17 mouse cellular contexts compared by ENCODE assay signal in the genomic region with DNA sequence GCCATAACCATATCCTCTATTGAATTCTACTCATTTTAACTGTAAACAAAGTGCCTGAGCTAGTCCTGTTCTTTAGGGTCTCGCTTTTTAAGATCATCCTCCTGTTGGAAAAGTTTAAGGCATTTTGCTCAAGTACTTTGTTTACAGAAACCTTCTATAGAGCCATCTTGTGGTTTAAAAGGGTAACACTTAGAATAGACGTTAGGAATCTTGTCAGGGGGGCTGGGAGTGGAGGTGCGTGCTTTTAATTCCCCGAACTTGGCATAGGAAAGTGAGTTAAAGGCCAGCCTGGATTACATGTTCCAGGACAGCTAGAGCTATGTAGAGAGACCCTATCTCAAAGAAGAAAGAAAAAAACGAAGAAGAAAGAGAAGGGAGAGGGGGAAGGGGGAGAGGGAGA. TPM values are rescaled to one million over a fixed set of nuclear protein-coding genes. Genes with fewer than 3 reads are reported as not detected.
DNase-seq lines count a peak whose midpoint lies in the region; TF ChIP-seq lines count a peak whose summit lies in the region.
"Had no signal": no experiment of that assay in that cellular context is flagged by ENCODE, and none has a peak within 500 bp of the region (broad histone marks: within the 10 kb centered on the region; RNA-seq: fewer than 3 reads in every experiment).

No protein-coding gene starts in this region.

- TF ChIP-seq CTCF in layer of hippocampus, adult 2 months (conservative IDR thresholded peaks at IDR 0.05): peak; percentile 74
- peak in 1 of 2 experiments; percentile 55; a peak in 2 of 4 replicates for TF ChIP-seq CTCF in CH12.LX (conservative IDR thresholded peaks at IDR 0.05 in 1 of 2, IDR thresholded peaks at IDR 0.05 in 1 of 2; ENCODE audit: low read depth in 2 of 2, low read length in 2 of 2)

- no peak overlapping the region for H3K4me2 ChIP-seq in CH12.LX (ENCODE audit: insufficient read depth, low read depth, poor library complexity, severe bottlenecking)
- H3K4me2 ChIP-seq: midbrain, embryonic 11.5 days; stomach, embryonic 15.5 days had no signal

- TF ChIP-seq POLR2A in CH12.LX (IDR thresholded peaks at IDR 0.05; ENCODE audit: low read depth, low read length): no peak

- H3K9ac ChIP-seq in CH12.LX (ENCODE audit: insufficient read depth, low read depth): no peak overlapping the region
- H3K9ac ChIP-seq: stomach, embryonic 15.5 days had no signal

- H3K4me3 ChIP-seq in heart, embryonic 10.5 days: no peak overlapping the region
- H3K4me3 ChIP-seq in layer of hippocampus, adult 2 months: no peak overlapping the region
- no peak overlapping the region for H3K4me3 ChIP-seq in CH12.LX (replicated peaks in 1 of 3; ENCODE audit: low read depth in 2 of 3, low read length in 2 of 3, poor library complexity in 1 of 3)
- H3K4me3 ChIP-seq: stomach, embryonic 15.5 days had no signal

- peak; percentile 13 for TF ChIP-seq RAD21 in CH12.LX (IDR thresholded peaks at IDR 0.05; ENCODE audit: low read depth, low read length)

- no peaks in the 10 kb centered on the region for H3K4me1 ChIP-seq in heart, embryonic 10.5 days
- no peaks in the 10 kb centered on the region for H3K4me1 ChIP-seq in CH12.LX (ENCODE audit: control insufficient read depth in 1 of 2, insufficient read depth in 2 of 2)
- H3K4me1 ChIP-seq: stomach, embryonic 15.5 days had no signal

- peak; percentile 39 for DNase-seq in heart, adult 11 months
- no peak for DNase-seq in heart, embryonic 10.5 days (ENCODE audit: low spot score)
- DNase-seq in layer of hippocampus, adult 2 months (ENCODE audit: low spot score in 2 of 2): no peak
- DNase-seq in layer of hippocampus, postnatal 10 days (ENCODE audit: low spot score in 2 of 2): no peak
- DNase-seq in CH12.LX (ENCODE audit: extremely low read depth): no peak
- peak; percentile 46 for DNase-seq in R1 (ENCODE audit: low read depth, low spot score)
- DNase-seq in T-cell, adult 2 months (ENCODE audit: low spot score): no peak
- DNase-seq: cerebellum, adult 8-10 months; kidney, adult 18-20 months; thymus, postnatal 36 days had no signal

- dilution Hi-C loops in CH12.LX (cut with MboI; ENCODE audit: extremely low pct_ligation_motif_present, extremely low pct_unique_long_range_greater_than_20kb, low sequenced_read_pairs): no loop called here

- H3K79me2 ChIP-seq in CH12.LX (replicated peaks; ENCODE audit: control insufficient read depth, extremely low read depth, insufficient read depth, poor library complexity, severe bottlenecking): no peaks in the 10 kb centered on the region

- H3K9me3 ChIP-seq in heart, embryonic 10.5 days: no peaks in the 10 kb centered on the region
- H3K9me3 ChIP-seq in CH12.LX (replicated peaks; ENCODE audit: low read length): no peaks in the 10 kb centered on the region
- H3K9me3 ChIP-seq: stomach, embryonic 15.5 days had no signal

- in situ Hi-C loops in CH12.LX (cut with MboI; ENCODE audit: low pct_ligation_motif_present, low pct_unique_long_range_greater_than_20kb, low sequenced_read_pairs): no loop called here

- no peaks in the 10 kb centered on the region for H3K27me3 ChIP-seq in heart, embryonic 10.5 days (ENCODE audit: insufficient read depth, poor library complexity, severe bottlenecking)
- H3K27me3 ChIP-seq in CH12.LX (replicated peaks): no peaks in the 10 kb centered on the region
- H3K27me3 ChIP-seq: stomach, embryonic 15.5 days had no signal

- no peak for TF ChIP-seq EP300 in CH12.LX (IDR thresholded peaks at IDR 0.05; ENCODE audit: low read length)

- H3K27ac ChIP-seq in heart, embryonic 10.5 days: no peak overlapping the region
- no peak overlapping the region for H3K27ac ChIP-seq in layer of hippocampus, adult 2 months
- no peak overlapping the region for H3K27ac ChIP-seq in CH12.LX (ENCODE audit: insufficient read depth, low read depth)
- H3K27ac ChIP-seq: stomach, embryonic 15.5 days had no signal

- H3K36me3 ChIP-seq in heart, embryonic 10.5 days: no peaks in the 10 kb centered on the region
- no peaks in the 10 kb centered on the region for H3K36me3 ChIP-seq in CH12.LX (replicated peaks in 1 of 2; ENCODE audit: control insufficient read depth in 1 of 2, insufficient read depth in 1 of 2, low read length in 1 of 2)
- H3K36me3 ChIP-seq: stomach, embryonic 15.5 days had no signal

- 14% methylated on average over 5 of the region's 5 CpGs for WGBS in heart, embryonic 10.5 days

TF ChIP-seq in CH12.LX, 34 proteins besides CTCF, POLR2A, EP300 and RAD21:
- peak; percentile 41 for TF ChIP-seq SMC3 (IDR thresholded peaks at IDR 0.05; ENCODE audit: low read depth, low read length)
- TF ChIP-seq E2F4 (IDR thresholded peaks at IDR 0.05; ENCODE audit: insufficient replicate concordance, low read depth, low read length): no peak
TF ChIP-seq in CH12.LX: peak in this region for 1.

RNA-seq across cellular contexts. Expression of a gene that starts 2.1 kb away (rescaled TPM):
- not detected in 2 replicates for polyA plus RNA-seq in heart, embryonic 10.5 days (2016; fragmentation: Nextera tagmentation; extraction: Ambion mirVana)
- not detected for total RNA-seq in layer of hippocampus, adult 2 months (2021)
- total RNA-seq in layer of hippocampus, postnatal 10 days (2021): not detected
- total RNA-seq in CH12.LX (2012; rRNA removed) (not detected in 2 replicates), CH12.LX (2014; rRNA removed) (not detected in 2 replicates)
- polyA plus RNA-seq in CH12.LX (2012; ENCODE audit: insufficient read length, low read depth): not detected in 2 replicates
- total RNA-seq: hematopoietic stem cell, adult 5-6 weeks; layer of hippocampus, postnatal 25 days had no signal
- polyA plus RNA-seq: limb, embryonic 11.5 days; liver, embryonic 16.5 days; midbrain, embryonic 11.5 days; stomach, embryonic 15.5 days had no signal

RNA-seq across cellular contexts. Expression of a gene that starts 6.5 kb away (rescaled TPM):
- 0.37 TPM in 1 of 2 replicates, not detected in the other for polyA plus RNA-seq in heart, embryonic 10.5 days (2016; fragmentation: Nextera tagmentation; extraction: Ambion mirVana)
- total RNA-seq in layer of hippocampus, adult 2 months (2021): not detected
- not detected for total RNA-seq in layer of hippocampus, postnatal 10 days (2021)
- total RNA-seq in CH12.LX (2012; rRNA removed): not detected in 2 replicates
- total RNA-seq in CH12.LX (2014; rRNA removed): not detected in 2 replicates
- polyA plus RNA-seq in CH12.LX (2012; ENCODE audit: insufficient read length, low read depth): not detected in 2 replicates
- total RNA-seq: hematopoietic stem cell, adult 5-6 weeks; layer of hippocampus, postnatal 25 days had no signal
- polyA plus RNA-seq: gonadal fat pad, adult 2 months; limb, embryonic 11.5 days; liver, embryonic 16.5 days; midbrain, embryonic 11.5 days; stomach, embryonic 15.5 days had no signal

RNA-seq across cellular contexts. Expression of a gene that starts 12.4 kb away (rescaled TPM):
- polyA plus RNA-seq in heart, embryonic 10.5 days (2016; fragmentation: Nextera tagmentation; extraction: Ambion mirVana): not detected in 2 replicates
- total RNA-seq in layer of hippocampus, adult 2 months (2021): not detected
- not detected for total RNA-seq in layer of hippocampus, postnatal 10 days (2021)
- not detected in 2 replicates for total RNA-seq in CH12.LX (2012; rRNA removed)
- not detected in 2 replicates for total RNA-seq in CH12.LX (2014; rRNA removed)
- polyA plus RNA-seq in CH12.LX (2012; ENCODE audit: insufficient read length, low read depth): not detected in 2 replicates
- total RNA-seq: hematopoietic stem cell, adult 5-6 weeks; layer of hippocampus, postnatal 25 days had no signal
- polyA plus RNA-seq: limb, embryonic 11.5 days; liver, embryonic 16.5 days; midbrain, embryonic 11.5 days; stomach, embryonic 15.5 days had no signal

RNA-seq across cellular contexts. Expression of a gene that starts 24.7 kb away (rescaled TPM):
- polyA plus RNA-seq in heart, embryonic 10.5 days (2016; fragmentation: Nextera tagmentation; extraction: Ambion mirVana): not detected in 2 replicates
- total RNA-seq in layer of hippocampus, adult 2 months (2021): not detected
- not detected for total RNA-seq in layer of hippocampus, postnatal 10 days (2021)
- total RNA-seq in CH12.LX (2012; rRNA removed) (not detected in 2 replicates), CH12.LX (2014; rRNA removed) (not detected in 2 replicates)
- polyA plus RNA-seq in CH12.LX (2012; ENCODE audit: insufficient read length, low read depth): not detected in 2 replicates
- total RNA-seq: hematopoietic stem cell, adult 5-6 weeks; layer of hippocampus, postnatal 25 days had no signal
- polyA plus RNA-seq: limb, embryonic 11.5 days; liver, embryonic 16.5 days; stomach, embryonic 15.5 days had no signal

RNA-seq across cellular contexts. Expression of a gene that starts 27.6 kb away (rescaled TPM):
- polyA plus RNA-seq in heart, embryonic 10.5 days (2016; fragmentation: Nextera tagmentation; extraction: Ambion mirVana): not detected in 2 replicates
- total RNA-seq in layer of hippocampus, adult 2 months (2021): under 1 TPM in 1 of 2 experiments, not detected in 1; 0.87 TPM
- total RNA-seq in layer of hippocampus, postnatal 10 days (2021): 1 to 10 TPM in 1 of 2 experiments, under 1 TPM in 1; 0.78 to 1.7 TPM
- total RNA-seq in CH12.LX (2012; rRNA removed) (not detected in 2 replicates), CH12.LX (2014; rRNA removed) (not detected in 2 replicates)
- polyA plus RNA-seq in CH12.LX (2012; ENCODE audit: insufficient read length, low read depth): not detected in 2 replicates
- total RNA-seq: hematopoietic stem cell, adult 5-6 weeks had no signal
- polyA plus RNA-seq: gonadal fat pad, adult 2 months; limb, embryonic 11.5 days; liver, embryonic 16.5 days; midbrain, embryonic 11.5 days; stomach, embryonic 15.5 days had no signal

Comparison
In these comparisons a context has a peak if more than half of its experiments do, and no peak if none do; other contexts are left out.
1. DNase-seq: peak in heart, adult 11 months (single experiment) and R1 (single experiment); none in heart, embryonic 10.5 days (single experiment), layer of hippocampus, adult 2 months (0 of 2), layer of hippocampus, postnatal 10 days (0 of 2), CH12.LX (single experiment) and T-cell, adult 2 months (single experiment).